Mouse (Mus musculus) cerebellum, adult 8-10 months (tissue): ENCODE results near the gene Dazap1.

Experiments used
- DNase-seq: peaks from one replicate; pipeline ENCODE4 v3.0.0; 2022

Gene Dazap1

DNA sequence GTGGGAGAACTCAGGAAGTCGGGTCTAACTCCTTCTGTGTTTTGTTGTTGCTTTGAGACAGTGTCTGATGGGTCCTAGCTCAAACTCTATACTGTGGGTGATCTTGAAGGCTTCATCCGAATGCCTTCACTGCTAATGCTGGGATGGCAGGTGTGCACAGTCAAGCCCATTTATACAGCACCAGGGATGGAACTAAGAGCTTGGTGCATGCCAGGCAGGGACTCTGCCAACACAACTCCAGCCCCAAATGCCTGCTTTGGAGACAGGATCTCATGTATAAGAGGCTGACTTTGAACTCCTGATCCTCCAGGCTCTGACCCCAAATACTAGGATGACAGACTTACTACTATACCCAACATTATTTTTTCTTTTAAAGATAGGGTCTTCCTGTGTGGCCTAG is 11.2 kb upstream of the Dazap1 start:
- no peak for DNase-seq

DNA sequence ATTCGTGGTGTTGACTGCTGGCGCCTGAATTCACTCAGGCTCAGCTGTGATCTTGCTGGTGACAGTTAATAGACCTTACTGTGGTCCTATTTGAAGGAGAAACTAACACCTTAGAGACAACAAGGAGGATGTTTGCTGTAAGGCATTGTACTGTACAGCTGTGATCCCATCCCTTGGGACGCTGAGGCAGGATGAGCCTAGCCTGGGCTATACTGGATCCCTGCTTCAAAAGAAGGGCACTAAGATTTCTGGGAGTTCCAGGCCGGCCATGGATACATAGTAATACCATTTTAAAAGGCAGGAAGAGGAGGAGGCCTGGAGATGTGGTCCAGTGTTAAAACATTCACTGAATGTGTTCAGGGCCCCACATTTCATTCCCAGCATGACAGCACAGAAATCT is 10.7 kb upstream of the Dazap1 start:
- no peak for DNase-seq

DNA sequence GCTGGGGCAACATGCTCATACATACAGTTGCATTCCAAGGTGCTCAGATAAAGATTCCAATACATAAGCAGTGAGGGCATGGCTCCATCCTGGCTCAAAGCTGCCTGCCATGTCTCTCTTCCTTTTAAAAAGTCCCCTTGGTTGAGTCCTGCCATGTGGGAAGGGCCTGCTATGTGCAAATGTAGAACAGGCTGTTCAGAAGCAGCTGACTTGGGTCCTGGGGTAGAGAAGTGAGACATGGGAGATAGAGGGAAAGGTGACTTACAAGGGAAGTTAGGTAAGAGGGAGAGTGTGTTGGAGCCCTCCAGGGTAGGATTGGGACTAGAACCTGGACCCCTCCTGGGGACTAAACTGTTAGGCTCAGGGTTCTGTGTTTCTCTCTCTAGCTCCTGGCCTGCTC is 9.3 kb upstream of the Dazap1 start:
- no peak for DNase-seq

DNA sequence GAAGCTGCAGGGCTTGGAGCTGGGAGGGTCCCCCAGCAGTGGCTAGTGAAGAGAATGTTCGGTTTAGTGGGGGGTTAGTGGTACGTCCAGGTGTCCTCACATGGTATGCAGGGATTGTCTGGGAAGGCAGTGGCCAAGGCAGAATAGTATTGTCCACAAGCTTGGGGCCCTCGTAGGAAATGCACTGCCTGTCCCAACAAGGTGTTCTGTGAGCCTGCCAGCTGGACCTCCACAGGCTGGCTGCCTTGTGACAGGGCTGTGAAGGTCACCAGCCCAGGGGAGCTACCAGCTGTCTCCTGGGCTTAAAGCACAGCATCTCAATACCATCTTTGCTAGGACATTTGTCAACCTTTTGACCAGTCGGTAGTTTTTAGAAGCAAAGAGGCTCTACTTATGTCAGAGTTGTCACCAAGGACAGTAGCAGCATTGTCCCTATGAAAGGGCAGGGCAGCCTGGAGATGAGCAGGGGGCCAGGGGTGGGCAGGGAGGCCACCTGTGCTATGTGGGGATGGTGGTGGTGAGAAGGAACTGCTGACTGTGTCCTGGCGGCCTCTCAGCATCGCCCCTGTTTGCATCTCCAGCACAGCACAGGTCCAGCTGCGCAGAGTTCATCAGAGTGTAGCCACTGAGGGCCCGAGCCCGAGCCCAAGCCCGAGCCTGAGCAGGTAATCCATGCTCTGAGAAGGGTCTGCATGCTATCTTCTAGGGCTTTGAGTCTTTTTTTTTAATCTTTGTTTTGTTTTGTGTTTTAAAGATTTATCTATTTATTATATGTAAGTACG is 8.6 kb upstream of the Dazap1 start:
- no peak for DNase-seq

DNA sequence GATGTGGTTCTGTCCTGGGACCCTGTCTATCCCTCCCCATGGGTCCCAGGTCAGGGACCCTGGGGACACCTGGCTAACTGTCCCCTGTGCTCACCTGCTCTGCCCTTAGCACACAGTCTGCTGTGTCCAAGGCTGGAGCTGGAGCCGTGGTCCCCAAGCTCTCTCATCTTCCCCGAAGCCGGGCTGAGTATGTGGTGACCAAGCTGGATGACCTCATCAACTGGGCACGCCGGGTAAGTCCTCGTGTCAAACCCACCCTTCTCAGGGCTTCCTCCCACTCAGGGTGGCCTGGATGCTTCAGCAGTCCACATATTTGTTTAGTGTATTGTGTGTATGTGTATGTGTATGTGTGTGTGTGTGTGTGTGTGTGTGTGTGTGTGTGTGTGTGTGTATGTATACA is 7.7 kb upstream of the Dazap1 start:
- DNase-seq = no peak

DNA sequence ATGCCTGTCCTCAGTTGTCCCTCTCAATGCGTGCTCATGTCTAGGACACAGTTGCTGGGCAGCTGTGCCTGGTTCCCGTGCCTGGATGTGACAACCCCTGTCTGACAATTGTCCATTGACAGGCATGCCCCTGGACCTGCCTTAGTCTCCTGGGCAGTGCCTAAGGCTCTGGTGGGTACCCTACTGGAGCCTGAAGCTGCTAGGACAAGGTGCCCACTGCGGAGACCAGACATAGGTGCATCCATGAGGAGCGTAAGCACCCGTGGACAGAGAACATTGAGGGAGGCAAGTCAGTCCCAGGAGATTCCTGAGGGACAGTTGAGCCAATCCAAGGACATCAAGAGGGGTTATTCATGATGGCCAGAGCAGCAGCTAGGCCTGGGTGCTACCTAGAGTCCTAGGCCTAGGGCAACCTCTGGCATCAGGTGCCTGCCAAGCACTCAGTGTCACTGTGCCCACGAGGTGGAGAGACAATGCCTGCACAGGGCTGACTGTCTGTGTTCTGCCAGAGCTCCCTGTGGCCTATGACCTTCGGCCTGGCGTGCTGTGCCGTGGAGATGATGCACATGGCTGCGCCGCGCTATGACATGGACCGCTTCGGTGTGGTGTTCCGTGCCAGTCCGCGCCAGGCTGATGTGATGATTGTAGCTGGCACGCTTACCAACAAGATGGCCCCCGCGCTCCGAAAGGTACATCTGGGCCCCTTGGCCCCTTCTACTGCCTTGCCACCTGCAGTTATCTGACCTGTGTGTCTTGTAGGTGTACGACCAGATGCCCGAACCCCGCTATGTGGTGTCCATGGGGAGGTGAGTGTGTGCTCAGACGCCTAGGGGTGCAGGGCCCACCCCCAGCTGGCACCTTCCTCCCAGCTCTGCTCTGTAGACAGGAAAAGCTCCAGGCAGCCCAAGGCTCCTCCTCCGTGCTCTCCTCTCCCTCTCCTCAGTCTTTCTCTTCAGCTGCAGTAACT is 6.7 kb upstream of the Dazap1 start:
- no peak for DNase-seq

DNA sequence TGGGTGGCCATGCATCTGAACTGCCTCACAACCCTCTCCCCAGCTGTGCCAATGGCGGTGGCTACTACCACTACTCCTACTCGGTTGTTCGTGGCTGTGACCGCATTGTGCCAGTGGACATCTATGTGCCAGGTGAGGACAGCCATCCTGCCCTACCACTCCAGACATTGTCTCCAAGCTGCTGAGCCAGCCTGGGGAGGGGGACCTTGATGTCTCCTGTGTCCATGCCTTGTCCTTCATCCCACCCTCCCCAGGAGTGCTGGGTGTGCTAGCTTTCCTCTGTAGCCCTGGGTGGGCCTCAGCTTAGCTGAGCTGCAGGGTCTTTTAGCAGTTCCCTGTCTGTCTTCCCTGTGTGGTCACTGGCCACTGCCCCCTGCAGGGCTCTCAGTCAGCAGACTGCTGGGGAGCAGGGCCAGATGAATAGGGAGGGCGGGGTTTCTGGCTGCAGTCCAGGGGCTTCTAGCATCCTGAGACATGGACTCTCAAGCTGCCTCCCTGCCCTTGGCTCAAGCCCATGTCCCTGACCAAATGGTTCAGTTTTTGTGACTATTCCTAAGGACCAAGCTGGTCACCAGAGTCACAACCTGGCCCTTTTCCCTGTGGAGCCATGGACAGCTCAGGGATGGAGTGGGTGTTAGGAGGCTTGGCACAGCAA is 5.3 kb upstream of the Dazap1 start:
- DNase-seq = no peak

DNA sequence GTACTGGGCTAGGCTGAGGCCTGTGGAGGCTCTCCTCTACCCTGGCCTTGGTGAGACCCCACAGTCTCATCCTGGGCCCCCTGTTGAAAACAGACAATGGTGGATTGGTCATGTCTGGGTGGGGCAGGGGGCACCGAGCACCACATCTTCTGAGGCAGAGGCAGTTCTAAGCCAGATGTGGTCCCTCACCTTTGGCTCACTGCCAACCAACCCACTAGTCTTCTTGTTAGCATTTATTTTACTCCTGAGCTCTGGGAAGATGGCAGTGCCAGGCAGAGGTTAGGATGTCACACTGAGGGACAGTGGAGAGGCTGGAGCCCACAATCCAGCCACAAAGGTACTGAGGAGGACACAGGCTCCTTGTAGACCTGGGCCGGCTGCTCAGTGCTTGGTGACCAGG is 3.4 kb upstream of the Dazap1 start:
- no peak for DNase-seq

DNA sequence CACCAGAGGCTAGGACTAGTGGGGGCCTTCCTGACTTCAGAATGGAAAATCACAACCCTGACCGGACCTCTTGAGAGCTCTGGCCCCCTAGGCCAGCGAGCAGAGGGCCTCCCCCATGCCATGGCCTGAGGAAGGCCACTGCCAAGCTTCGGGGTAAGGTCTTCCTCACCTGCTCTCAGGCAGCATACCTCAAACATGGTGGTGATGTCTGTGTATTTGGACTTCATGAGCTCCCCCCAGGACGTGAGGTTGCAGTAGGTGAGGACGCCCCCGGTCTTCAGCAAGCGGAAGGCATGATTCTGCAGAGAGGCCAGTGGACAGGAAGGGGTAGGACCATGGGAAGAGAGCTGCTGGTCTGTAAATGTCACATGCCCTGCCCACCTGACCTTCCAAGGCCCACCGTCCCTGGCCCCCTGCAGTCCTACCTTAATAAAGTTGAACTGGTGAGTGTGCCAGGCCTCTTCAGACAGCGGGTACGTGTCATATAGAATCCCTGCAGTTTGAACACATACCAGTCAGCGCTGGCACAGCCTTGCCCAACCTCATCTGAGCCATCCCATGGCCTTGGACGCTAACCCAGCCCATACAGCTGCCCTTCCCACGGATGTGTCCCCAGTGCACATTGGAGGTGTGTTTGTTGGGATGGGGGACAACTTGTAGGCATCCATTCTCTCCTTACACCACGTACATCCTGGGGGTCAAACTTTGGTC is 2.4 kb upstream of the Dazap1 start:
- no peak for DNase-seq

DNA sequence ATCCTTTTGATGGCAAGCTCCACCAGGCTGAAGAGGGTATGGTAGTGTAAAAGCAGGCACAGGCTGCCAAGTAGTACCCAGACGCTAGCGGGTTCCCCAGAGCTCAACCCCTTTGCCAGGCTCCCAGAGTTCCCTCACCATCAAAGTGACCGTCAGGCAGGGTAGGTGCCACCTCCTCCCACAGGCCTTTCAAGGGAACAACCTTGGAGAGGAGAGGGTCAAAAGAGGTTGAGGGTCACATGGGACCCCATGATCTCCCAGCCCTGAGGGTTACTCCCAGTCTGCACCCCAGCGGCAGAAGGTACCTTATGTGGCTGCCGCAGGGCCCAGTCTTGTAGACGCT is 1.9 kb upstream of the Dazap1 start:
- DNase-seq = no peak

DNA sequence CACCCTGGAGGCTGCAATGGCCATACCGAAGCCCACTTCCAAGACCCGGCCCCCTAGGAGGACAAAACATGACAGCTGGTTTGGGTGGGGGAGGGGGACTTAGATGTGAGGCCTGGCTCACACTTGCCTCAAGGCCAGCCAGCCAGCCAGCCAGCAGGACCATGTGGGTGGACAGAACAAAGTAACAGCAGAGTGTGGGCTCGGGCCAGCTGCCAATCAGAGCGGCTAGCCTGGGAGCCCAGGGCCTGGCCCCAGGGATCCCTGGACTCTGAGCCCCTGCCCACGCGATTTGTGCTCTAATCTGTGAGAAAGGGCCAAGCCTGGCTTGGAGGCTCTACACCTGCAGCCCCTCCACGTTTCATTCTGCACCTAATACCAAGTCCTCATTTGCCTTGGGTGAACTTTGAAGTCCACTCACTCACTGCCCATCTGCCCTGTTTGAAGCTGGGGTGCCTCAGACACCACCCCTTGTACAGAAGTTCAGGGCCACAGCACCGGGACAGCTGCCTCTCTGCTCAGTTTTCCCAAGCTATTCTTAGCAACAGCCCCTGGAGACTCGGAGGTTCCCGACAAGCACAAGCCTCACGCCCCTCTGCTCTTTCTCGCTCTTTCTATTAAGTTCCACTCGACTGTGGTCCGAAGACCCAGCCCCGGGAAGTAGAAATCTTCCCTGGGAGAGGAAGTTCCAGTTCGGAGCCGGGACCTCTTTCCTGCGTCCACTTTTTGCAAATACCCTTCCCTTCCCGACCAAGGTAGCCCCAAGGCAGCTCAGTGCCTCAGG is 1.2 kb upstream of the Dazap1 start:
- DNase-seq = peak; percentile 76

DNA sequence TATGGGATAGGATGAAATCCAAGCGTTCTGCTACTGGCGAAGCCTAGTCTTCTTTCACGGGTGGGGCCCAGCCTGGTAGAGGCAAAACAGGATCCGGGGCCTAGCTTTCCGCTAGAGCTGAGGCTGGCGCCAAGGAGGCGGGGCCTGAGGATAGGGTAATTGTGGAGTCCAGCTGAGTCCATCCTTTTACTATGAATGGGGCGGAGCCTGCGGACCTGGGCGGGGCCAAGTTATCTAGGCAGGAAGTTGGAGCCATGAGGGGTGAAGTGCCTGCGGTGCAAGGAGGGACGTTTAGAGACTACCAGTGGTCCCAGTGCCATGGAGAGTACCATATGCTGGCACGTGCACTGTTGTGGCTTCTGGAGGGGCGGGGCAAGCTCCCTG is 291 bp downstream of the Dazap1 start:
- DNase-seq = peak; percentile 87

DNA sequence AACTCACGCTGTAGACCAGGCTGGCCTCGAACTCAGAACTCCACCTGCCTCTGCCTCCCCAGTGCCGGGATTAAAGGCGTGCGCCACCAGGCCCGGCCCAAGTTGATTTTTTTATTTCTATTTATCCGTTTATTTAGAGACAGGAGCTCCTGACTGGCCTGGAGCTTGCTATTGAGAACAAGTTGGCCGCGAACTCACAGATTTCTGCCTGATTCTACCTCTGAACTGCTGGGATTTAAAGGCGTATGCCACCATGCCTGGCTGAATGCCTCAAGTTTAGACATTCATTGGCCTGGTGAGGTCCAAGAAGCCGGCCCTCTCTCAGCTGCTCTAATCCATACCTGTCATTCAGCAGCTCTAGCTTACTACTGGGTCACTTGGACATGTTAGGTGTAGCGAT is 883 bp downstream of the Dazap1 start:
- DNase-seq = no peak

DNA sequence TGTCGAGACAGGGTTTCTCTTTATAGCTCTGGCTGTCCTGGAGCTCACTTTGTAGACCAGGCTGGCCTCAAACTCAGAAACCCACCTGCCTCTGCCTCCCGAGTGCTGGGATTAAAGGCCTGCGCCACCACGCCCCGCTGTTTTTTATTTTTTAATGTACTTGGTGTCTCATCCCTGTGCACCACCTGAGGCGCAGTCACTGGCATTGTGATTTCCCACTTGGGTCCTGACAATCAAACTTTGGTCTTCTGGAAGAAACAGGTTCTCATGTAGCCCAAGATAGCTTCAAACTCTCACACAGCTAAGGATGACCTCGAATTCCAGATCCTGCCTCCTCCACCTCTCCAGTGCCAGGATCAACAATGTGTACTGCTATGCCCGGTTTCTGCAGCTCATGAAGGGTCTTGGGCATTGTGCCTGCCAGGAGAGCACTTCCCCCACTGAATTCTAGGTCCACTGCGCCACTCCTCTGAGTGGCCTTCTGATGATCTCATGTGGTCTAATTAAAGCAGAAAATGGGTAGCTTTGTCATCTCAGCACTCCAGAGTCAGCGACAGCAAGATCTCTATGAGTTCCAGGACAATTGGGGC is 1.6 kb downstream of the Dazap1 start:
- no peak for DNase-seq

DNA sequence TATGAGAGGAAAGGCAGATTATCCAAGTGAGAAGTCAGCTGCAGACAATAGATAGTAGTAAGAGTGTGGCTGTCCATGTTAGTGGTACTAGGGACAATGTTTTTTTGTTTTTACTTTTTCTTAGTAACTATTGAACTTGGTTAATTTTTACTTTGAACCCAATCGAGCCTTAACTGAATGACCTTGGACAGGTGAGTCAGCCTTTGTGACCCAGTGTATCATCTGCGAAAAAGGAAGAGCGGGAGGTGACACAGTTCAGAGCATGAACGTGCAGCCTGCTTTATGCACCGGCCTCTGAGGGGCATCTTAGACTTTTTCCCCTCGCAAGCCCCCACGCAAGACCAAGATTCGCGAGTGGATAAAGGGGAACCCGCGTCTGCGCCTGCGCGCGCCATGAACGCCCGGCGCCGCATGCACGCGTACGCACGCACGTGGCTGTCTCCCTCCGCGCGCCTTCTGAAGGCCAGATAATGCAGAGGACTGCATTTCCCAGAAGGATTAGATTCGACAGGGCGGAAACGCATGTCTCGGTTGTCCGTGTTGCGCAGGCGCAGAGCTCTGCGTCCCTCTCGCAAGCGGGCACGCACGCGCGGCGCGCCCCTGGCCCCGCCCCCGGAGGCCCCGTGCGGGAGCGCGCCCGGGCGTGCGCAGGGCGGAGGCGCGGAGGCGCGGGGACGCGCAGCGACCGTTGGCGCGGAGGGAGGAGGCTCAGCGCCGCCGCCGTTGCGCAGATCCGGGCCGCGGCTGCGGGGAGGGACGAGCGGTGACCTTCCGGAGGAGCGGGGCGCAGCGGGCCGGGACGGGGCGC is 3.3 kb downstream of the Dazap1 start:
- DNase-seq = peak; percentile 99

DNA sequence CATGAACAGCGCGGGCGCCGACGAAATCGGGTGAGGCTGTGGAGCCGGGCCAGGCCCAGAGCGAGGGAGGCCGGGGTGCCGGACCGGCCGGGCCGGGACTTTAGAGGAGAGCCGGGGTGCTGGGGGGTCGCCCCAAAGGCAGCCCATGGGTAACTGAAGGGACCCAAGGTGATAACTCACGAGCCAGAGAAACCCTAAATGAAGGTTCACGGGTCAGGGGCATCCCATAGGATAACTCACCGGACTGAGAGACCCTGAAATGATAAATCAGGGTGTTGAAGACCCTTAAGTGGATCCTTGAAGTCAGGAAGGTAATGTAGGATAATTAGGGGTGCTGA is 3.8 kb downstream of the Dazap1 start:
- no peak for DNase-seq

DNA sequence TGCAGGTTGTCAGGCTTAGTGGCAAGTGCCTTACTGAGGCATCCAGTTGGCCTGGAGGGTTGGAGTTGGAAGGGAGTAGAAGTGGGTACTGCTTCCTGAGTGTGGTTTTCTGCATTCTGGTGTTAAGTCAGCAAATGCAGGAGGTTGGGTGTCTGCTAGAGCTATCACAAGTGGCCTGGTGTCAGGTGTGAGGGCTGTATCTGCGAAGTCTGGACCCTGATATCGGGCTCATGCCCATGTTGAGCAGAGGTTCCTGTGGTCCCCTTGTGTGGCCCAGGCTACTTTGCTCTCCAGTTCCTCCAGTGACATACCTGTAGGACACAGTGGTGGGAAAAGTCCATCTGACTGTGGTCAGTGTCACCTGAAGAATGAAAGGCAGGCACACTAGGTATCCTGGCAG is 8.8 kb downstream of the Dazap1 start:
- no peak for DNase-seq

DNA sequence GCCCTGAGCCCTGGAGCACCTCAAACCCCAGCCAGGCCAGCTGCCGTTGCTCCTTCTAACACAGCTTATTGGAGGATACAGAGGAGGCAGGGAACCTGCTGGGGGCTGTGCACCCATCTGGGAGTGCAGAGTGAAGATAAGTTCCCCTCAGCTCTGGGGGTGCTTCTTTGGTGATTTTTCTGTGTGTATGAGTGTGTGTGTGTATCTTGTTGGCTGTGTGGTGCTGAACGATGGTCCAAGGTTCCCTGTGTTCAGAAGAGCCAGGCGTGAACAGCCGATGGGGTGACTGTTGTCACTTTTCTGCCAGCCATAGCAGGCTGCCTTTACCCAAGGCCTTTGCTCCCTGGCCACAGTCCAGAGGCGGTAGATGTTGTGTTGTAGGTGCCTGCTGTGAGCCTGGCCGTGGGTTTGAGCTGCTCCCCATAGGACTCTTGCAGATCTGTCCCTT is 9.5 kb downstream of the Dazap1 start:
- DNase-seq = no peak

DNA sequence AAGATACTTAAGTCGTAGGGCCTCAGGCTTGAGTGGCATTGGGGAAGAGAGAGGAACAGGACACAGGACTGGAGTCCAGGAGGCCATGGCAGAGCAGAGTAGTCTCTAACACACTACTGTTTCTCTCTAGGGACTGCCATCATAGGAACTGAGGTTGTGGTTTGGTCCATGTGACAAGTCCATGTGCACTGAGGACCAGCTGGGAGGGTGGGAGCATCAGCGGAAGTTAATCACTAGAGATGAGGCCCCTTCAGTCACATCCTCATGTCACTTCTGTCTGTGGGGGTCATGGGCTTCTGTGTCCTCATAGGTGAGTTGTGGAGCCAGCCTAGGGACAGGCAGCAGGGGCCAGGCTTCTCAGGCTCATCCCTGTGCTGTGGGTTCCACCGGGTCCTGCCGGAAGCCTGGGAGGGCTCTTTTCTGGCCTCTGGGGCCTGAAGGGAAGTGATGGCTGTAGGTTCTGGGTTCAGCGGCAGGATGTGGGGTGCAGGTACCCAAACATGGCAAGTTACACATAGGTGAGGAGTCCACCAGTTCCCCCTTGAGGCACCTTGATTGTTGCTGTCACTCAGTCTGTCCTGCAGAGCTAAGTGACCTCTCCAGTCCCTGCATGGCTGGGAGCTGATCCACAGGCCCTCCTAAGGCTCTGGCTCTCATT is 10.0 kb downstream of the Dazap1 start:
- DNase-seq = no peak

DNA sequence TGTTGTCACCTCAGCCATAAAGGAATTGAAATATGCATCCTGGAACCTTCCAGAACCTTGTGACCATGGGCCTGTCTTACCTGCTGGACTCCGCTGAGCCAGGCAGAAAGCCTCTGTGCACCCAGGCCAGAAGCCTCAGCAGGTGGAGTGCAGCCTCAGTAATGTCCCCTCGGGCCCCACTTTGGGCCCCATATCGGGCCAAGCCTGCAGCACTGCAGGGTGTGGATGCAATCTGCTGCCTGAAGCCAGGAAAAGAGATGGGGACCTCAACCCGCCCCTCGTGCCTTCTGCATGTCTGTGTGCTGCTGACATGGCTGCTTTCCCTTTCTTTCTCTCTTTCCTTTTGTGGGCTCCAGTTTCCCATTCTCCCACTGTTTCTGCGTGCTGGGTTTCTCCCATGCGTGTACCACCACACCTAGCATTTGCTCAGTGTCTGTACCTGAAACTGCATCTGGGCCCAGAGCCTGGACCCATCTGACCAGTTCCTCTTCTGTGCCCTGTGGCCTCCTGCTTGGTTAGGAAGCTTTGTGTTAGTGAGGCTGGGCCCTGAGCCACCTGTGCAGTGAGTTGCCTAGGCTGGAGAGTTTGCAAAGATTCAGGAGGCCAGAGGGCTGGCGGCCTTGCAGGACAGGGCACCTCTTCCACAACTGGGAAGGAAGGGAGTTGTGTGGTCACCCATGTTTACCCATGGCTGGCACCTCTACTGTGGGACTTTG is 10.7 kb downstream of the Dazap1 start:
- no peak for DNase-seq
